Mouse (Mus musculus): ENCODE measurements at regions not wholly inside any gene's neighbourhood (a gene's known extent, or its start where the extent isn't known, plus 50 kb on each side); places are given as distances from the start of the nearest gene placed in this dataset.

DNA sequence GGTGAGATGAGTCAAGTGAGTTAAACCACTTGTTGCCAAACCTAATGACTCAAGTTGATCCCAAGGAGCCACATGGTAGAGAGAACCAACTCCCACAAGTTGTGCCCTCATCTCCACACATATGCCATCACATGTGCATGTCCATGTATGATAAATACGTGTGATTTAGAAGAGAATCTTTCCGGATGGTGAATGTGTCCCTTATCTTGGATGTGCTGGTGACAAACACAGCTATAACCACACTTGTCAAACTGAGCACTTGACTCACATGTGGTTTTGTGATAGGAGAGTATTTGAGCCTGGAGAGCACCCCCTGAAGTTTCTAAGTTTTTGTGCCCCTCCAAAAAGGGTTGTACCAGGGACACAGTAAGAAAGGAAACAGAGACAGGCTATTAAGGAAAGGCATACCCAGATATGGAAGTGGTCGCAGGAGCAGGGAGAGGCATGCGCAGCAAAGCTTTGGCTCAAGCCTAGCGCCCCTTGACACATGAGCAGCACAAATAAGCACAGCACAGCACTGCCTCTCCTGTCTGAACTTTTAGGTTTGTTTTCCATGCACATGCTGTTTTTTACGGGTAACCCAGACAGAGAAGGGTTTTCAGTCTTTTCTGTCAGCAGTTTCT is 558.4 kb upstream of the Nrp1 start:
- intact Hi-C loops (cut with DNase I), result no loop called here
- no peak for DNase-seq (ENCODE audit: extremely low spot score in 1 of 2, low spot score in 2 of 2)

DNA sequence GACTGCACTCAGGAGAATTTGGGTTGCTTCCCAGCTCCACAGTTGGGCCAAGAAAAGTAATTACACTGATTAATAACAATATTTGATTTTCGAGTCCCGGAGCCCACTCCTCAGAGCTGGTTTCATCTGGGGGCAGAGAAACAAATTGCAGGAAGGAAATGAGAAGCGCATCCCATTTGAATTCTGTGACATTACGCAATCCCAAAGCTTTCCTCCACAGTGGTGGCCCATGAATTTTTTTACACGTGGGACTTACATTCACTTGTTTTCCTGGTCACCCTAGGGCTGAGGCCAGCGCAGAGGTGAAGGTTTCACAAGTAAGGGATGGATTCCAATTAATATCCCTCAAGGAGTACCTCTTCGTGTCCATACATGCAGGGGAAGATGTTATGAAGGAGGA is 556.3 kb upstream of the Nrp1 start:
- intact Hi-C loops (cut with DNase I), result no loop called here
- DNase-seq (ENCODE audit: extremely low spot score in 1 of 2, low spot score in 2 of 2), result no peak

DNA sequence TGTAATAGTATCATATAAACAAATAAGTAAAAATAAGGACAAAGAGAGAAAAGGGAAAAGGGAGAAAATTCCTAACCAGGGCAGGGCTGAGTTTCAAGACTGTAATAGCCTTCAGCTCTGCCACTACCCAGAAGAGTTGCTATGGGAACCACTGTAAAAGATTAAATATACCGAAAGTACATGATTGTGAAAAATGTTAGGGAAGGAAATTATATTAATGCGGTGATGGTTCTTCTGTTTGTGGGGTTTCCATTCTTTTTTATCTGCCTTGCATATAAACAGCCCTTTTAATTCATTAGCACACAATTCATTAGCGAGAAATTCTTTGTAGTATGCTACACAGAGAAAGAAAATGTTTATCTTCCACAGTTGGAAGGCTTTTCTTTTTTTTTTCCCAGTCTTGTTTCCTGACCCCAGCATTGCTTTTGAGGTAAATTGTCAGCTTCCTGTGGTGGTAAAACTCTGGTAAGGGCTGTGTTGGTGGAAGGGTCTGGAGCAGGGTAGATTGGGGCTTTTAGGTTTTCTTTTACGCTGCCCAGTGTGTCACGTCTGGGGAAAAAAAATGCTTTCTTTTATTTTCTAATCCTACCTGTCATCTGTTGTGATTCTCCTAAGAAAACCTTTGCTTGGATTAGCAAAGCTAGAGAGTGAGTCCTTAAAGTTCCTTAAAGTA is 555.6 kb upstream of the Nrp1 start:
- intact Hi-C loops (cut with DNase I), result no loop called here
- DNase-seq (ENCODE audit: extremely low spot score in 1 of 2, low spot score in 2 of 2), result no peak

DNA sequence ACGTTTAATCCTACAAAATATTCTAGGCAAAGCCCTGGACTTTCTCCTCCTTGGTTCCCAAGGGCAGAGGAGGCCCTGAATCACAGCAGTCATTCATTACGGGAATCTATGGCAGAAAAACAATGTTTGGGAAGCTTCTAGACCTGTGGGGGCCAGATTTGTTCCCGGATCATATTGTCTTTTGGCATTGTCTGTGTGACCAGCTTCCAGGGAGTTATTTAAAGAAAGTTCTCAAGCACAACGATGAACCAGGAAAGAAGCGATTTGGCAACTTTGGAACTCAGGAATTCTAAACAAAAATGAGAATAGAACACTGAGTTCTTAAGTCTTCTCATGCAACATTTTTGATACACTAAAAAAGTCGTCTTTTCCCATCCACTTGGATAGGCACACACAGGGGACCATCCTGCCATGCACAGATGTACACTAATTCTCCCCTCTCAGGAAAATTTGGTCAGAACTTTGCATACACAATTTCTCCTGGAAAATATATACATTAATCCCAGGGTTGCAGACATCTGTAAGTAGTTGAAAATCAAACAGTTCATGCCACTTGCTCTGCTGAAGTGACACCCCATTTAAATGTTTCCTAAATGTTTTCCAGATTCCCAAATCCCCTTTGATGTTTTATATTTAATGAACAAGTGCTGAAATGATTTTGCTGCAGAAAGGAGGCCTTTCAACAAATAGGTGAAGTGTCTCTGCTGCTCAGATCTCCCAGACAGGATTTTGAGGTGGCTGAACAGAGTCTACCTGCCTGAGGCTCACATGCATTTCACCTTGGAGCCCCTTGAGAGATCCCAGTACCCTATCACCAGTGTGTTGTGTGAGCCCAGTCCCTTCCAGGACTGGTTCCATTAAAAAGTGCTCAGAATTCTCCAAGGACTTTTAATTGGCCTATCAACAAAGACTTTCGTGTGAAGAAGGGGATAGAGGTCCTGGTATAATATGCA is 548.9 kb upstream of the Nrp1 start:
- intact Hi-C loops (cut with DNase I), result no loop called here
- DNase-seq (ENCODE audit: extremely low spot score in 1 of 2, low spot score in 2 of 2), result no peak

DNA sequence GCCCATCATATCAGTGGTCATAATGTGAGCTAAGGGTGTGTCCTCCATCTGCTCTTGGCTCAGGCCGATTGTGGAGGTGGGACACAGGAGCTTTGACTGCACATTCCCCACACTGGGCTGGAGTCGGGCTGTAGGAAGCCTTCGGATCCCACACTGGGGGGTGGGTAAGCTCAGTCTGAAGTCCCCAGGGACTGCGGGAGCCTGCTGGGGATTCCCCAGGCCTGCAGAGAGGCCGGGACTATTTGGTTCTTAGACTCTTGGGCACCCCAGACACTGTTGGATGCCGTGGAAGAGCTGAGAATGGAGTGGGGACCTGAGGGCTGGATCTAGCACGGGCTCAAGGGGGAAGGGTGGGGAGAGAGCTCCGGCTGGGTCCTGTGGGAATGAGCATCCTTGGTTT is 547.1 kb upstream of the Nrp1 start:
- DNase-seq (ENCODE audit: extremely low spot score in 1 of 2, low spot score in 2 of 2), result no peak
- intact Hi-C loops (cut with DNase I), result no loop called here

DNA sequence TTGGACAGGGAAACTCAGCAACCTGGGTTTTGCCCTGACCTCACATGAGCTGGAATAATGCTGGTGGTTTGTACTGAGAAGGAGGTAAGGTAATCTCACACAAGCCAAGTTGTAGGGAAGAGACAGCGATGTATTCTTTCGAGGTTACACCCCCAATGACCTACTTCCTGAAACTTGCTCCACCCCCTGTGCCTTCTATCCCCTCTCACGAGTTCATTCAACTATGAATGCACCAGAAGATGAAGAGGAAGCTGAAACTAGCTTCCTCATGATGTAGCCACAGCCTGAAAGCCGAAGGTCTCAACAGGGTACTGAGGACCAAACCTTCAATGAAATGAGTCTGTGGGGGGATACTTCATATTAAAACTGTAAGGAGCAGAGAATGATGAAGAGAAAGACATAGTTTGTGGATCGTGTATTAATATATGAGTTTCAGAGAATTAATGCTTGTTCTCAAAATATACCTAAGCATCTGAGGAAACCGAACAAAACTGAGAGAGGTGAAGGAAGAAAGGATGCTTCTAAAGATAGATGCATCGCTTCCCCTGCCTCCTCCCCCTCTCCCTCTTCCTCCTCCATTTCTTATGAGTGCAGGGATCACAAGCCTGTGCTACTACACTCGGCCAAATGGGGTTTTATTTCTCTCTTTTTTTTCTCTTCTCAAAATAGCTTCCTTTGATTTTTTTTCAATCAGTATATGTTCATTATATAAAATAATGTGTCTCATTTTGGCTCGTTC is 543.5 kb upstream of the Nrp1 start:
- intact Hi-C loops (cut with DNase I), result no loop called here
- DNase-seq (ENCODE audit: extremely low spot score in 1 of 2, low spot score in 2 of 2), result no peak

DNA sequence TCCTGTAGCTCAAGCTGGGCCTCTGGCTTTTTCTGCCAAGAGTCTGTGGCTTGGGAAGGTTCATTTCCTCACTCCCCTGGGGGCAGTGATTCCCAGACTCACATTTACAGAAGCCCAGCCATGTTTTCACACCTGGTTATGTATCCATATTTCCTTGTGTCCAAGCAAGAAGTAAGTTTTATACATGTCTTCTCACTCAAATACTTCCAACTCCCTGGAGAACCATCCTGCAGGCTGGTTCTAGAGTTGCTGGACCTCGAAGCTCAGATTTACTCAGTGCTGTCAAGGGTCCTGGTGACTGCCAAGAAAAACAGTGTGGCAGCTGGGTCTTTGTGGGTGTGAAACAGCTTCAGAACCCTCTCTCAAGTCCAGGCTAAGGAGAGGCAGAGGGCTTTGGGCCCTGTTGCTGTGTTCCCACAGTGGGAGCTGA is 537.6 kb upstream of the Nrp1 start:
- DNase-seq (ENCODE audit: extremely low spot score in 1 of 2, low spot score in 2 of 2), result no peak
- intact Hi-C loops (cut with DNase I), result no loop called here

DNA sequence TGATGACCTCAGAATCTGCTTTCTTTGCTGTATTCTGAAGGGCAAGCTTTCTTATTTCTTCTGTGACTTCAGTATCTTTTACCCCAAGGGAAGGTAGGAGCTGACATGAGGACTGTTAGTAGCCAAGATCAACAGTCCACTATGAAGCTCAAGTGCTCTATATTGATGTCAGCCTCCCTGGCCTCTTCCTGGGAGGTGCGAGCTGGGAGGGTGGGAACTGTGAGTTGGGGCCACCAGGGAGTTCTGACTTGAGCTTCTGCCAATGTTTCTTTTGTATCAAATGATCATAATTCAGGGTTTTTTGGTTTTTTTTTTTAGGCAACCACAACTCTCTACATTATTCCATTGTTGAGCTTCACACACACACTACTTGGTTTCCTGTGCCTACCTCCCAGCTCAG is 536.8 kb upstream of the Nrp1 start:
- intact Hi-C loops (cut with DNase I), result no loop called here
- DNase-seq (ENCODE audit: extremely low spot score in 1 of 2, low spot score in 2 of 2), result no peak

DNA sequence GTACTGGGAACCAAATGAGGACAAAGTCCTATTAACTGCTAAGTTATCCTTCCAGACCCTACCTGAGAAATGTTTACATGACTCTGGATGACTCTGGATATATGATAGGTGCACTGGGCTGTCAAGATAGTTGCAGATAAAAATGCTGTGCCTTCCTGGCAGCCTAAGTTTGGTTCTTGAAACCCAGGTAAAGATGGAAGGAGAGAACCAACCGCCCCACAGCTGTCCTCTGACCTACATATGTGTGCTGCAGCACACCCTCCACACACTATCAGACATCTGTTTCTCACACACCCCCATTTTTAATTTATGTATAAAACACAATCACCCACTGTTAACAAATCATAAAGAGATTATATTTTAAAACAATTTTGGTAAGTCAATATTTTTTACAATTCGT is 533.4 kb upstream of the Nrp1 start:
- intact Hi-C loops (cut with DNase I), result no loop called here
- no peak for DNase-seq (ENCODE audit: extremely low spot score in 1 of 2, low spot score in 2 of 2)

DNA sequence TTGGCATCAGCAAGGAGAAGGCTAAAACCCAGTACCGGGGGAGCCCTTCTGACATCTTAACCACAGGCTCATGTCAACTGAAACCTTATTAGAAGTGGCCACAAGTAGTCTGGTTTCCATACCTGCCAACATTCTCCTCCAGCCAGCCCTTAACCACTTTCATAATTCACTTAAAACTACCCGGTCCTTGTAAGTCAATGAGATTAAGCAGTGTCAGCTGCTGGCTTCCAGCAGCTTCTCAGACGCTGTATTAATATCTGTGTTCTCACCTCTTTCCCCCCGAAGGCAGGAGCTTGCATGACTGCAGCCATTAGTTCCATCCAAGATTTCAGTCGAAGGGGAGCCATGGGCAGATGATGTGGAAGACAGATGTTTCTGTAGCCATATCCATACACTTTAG is 530.6 kb upstream of the Nrp1 start:
- DNase-seq (ENCODE audit: extremely low spot score in 1 of 2, low spot score in 2 of 2), result no peak
- intact Hi-C loops (cut with DNase I), result no loop called here

DNA sequence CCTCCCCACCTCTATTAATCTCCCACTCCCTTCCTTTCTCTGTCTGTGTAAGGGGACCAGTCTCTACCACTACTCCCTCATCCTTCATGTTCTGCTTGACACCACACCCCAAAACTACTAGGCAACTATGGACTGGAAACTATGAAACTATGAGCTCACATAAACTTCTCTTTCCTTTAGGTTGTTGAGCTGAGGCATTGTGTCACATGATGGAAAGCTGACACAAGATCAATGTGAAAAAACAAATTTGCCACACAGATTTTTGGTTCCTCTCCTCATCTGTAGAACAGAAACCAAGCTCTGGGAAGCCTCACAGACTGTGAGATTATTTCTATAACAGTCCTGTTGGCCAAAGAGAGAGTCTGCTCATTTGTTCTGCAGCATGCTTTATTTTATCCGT is 528.7 kb upstream of the Nrp1 start:
- intact Hi-C loops (cut with DNase I), result no loop called here
- no peak for DNase-seq (ENCODE audit: extremely low spot score in 1 of 2, low spot score in 2 of 2)

DNA sequence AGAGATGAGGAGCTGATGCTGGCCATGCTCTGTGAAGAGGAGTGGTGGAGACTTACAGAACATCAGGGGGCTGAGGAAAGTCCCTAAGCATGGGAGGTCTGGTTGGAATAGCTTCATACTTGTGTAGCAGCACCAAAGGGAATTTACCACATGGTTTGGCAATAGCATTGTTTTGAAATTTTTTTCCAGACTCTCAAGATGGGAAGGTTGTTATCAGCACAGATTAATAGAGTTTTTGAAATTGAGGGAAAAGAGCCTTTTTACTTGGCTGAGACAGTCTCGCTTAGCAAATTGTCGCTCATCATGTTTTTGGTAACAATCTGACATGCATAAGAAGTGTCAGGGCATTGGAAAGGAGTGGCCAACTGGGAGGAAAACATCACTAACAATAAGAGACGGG is 524.4 kb upstream of the Nrp1 start:
- intact Hi-C loops (cut with DNase I), result no loop called here
- no peak for DNase-seq (ENCODE audit: extremely low spot score in 1 of 2, low spot score in 2 of 2)

DNA sequence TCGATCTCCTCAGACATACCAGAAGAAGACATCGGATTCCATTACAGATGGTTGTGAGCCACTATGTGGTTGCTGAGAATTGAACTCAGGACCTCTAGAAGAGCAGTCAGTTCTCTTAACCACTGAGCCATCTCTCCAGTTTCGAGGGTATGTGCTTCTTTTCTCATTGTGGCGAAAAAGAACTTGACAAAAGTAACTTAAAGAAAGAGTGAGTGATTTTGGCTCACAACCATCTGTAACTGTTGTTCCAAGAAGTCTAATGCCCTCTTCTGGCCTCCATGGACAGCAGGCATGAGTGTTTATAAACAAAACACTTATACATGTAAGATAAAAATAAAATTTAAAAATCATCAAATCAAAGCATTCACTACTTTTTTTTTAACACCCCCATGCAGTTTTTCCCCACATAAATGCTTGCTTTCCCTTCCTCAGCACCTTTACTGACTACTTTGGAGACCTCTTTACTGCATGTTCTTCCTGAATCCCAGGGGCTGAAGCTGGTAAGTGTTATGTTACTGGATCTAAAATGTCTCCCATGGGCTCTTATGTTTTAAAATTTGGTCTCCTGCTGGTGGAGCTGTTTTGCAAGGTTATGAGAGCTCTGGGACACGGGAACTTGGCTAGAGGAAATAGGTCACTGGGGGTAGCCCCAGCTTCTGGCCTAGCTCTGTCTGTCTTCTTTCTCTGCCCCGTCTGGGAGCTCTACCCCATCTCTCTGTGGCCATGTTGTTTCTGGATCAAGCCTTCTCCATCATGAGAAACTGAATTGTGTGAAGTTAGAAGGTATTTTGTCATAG is 521.8 kb upstream of the Nrp1 start:
- intact Hi-C loops (cut with DNase I), result no loop called here
- DNase-seq (ENCODE audit: extremely low spot score in 1 of 2, low spot score in 2 of 2), result no peak

DNA sequence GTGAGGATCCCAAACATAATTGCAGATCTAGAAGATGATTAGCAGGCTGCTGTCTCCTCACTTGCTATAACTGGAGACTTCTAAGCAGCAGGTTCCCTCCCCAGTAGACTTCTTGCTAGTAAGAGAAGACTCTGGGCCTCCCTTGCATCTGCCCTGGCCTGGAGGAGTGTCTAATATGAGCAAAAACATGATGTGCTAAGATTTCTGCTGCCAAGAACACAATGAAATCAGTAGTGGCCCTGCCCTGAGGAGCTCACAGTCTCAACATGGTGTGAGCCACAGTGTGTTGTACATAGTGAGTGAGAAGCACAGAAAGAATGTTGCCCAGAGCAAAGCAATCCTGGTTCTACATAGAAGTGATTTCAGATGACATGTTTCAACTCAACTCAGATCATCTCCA is 520.1 kb upstream of the Nrp1 start:
- no peak for DNase-seq (ENCODE audit: extremely low spot score in 1 of 2, low spot score in 2 of 2)
- intact Hi-C loops (cut with DNase I), result no loop called here

DNA sequence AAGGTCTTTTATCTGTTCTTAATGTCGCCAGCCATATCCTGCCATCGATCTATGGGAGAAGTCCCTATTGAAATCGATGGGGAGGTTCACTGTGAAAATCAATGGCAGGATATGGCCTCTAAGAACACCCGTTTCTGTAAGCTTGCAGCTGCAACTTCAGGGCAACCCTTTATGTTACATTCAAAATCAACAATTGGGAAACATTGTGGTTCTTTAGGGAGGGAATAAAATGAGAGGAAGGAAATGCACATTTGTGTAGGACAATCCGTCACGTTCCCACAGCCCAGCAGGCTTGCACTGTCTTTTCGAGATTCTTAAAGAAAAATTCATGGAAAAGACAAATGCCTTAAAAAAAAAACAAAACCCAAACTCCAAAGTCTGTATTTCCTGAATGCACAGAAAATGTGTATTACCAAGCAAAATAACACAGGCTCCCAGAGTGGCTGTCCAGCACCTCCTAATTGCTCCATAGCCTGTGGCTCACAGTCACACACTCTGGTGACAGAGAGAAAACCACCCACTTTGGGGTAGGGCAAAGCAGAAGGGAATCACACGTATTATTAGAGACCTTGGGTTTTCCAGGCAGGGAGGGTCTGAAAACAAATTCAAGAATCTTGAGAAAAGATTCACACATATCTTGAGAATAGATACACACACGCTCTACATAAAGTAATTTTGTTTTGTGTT is 510.9 kb upstream of the Nrp1 start:
- intact Hi-C loops (cut with DNase I), result no loop called here
- DNase-seq (ENCODE audit: extremely low spot score in 1 of 2, low spot score in 2 of 2), result no peak

DNA sequence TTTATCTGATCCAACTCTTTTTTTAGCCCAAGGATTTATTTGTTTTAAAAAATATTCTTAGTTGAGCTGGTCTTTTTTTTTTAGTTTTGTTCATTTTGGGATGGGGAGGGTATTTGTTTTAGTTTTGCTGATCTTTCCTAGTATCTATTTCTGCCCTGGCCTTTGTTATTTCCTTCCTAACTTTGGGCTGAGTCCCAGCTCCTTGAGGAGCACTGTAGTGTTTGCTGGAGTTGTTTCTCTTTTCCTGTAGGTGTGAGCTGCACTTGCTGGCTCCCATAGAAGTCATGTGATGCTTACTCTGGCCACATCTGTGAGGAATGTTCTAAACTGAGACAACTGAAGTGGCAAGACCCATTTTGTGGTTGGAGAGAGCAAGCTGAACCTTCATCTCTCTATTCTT is 508.5 kb upstream of the Nrp1 start:
- intact Hi-C loops (cut with DNase I), result no loop called here
- no peak for DNase-seq (ENCODE audit: extremely low spot score in 1 of 2, low spot score in 2 of 2)

DNA sequence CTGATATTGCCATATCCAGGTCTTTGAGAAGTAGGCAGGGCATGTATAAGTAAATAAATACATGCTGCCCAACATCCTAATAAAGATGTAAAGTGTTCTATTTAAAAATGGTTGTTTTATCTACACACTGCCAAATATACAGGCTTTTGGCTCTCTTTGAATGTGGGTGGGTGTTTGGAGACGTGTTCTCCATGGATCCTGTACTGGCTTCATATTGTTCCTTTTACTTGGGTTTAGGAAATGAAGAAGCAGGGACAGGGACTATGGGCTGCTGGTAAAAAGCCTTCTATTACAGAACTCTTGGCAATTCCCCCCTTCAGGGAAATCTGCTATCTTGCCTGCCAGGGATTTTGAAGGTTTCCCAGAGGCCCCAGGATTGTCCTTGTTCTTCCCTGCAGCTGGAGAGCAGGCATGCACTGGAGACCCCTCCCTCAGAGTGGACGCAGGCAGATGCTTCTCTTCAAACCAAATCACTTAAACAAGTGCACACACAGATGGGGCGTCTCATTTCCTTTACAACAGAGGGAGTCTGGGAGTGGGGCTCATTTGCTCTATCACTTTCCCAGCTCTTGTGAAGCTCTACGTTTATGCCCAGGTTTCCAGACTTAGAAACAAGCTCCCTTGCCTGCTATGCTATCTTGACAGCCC is 502.6 kb upstream of the Nrp1 start:
- intact Hi-C loops (cut with DNase I), result no loop called here
- DNase-seq (ENCODE audit: extremely low spot score in 1 of 2, low spot score in 2 of 2), result no peak

Measured in left cerebral cortex, postnatal 10 days (tissue).